Mouse (Mus musculus) gastrocnemius, postnatal 10 days (tissue): Measurements from ENCODE around the gene Clpsl2. TPM values are rescaled to one million over a fixed set of nuclear protein-coding genes. Genes with fewer than 3 reads are reported as not detected.

Experiments used
- DNase-seq: peaks from one replicate; pipeline ENCODE4 v3.0.0; 2021; ENCODE audit warnings: mixed read lengths
- long read RNA-seq, 2 experiments: library from polyadenylated mRNA; stranded (forward); transcript quantifications; one replicate each; pipeline ENCODE4 v2.0.0; 2021
- total RNA-seq, 2 experiments: library from RNA; stranded (reverse); gene quantifications; 2 replicates each; pipeline ENCODE4 v1.2.3; 2021

Clpsl2 gene
- not detected for total RNA-seq
- long read RNA-seq, experiment 1, result 0 reads
- long read RNA-seq, experiment 2, result 0 reads

- DNase-seq, result no peak
These were observed at the start of gene Clpsl2 for GRCm38 (mm10) chr17:28549111-28549510. Gene Clpsl2 (plus strand): TSS chr17:28549411.

GRCm38 (mm10) chr17:28500465-28500864 is 48.7 kb upstream of the Clpsl2 start:
- DNase-seq, result no peak

GRCm38 (mm10) chr17:28502196-28502821 is 46.9 kb upstream of the Clpsl2 start:
- no peak for DNase-seq

- no peak for DNase-seq
These were observed 45.0 kb upstream of the Clpsl2 start for GRCm38 (mm10) chr17:28504182-28504581.

GRCm38 (mm10) chr17:28505591-28505990 is 43.6 kb upstream of the Clpsl2 start:
- no peak for DNase-seq

- DNase-seq, result no peak
These were observed 42.3 kb upstream of the Clpsl2 start for GRCm38 (mm10) chr17:28506895-28507294.

GRCm38 (mm10) chr17:28507496-28507895 is 41.7 kb upstream of the Clpsl2 start:
- no peak for DNase-seq

- DNase-seq, result no peak
These were observed 38.5 kb upstream of the Clpsl2 start for GRCm38 (mm10) chr17:28510445-28511342.

- DNase-seq, result no peak
These were observed 37.3 kb upstream of the Clpsl2 start for GRCm38 (mm10) chr17:28511616-28512541.

GRCm38 (mm10) chr17:28512696-28513095 is 36.5 kb upstream of the Clpsl2 start:
- no peak for DNase-seq

GRCm38 (mm10) chr17:28513337-28513736 is 35.9 kb upstream of the Clpsl2 start:
- DNase-seq, result no peak

GRCm38 (mm10) chr17:28513844-28514243 is 35.4 kb upstream of the Clpsl2 start:
- DNase-seq, result no peak

GRCm38 (mm10) chr17:28514555-28514954 is 34.7 kb upstream of the Clpsl2 start:
- DNase-seq, result no peak

GRCm38 (mm10) chr17:28515431-28516341 is 33.5 kb upstream of the Clpsl2 start:
- DNase-seq, result no peak

GRCm38 (mm10) chr17:28516881-28517280 is 32.3 kb upstream of the Clpsl2 start:
- no peak for DNase-seq

GRCm38 (mm10) chr17:28517441-28517955 is 31.7 kb upstream of the Clpsl2 start, which contains the start of gene Fkbp5:
Gene Fkbp5 (minus strand): TSS chr17:28517527.
- peak; percentile 57 for DNase-seq

GRCm38 (mm10) chr17:28517956-28518614 is 31.1 kb upstream of the Clpsl2 start:
- peak; percentile 87 for DNase-seq

- DNase-seq, result no peak
These were observed 30.6 kb upstream of the Clpsl2 start for GRCm38 (mm10) chr17:28518615-28519071.

GRCm38 (mm10) chr17:28519827-28520226 is 29.4 kb upstream of the Clpsl2 start:
- no peak for DNase-seq

GRCm38 (mm10) chr17:28520561-28520960 is 28.6 kb upstream of the Clpsl2 start:
- no peak for DNase-seq
